Mouse (Mus musculus) 3T3-L1 (cell line): ENCODE measurements around the gene Mylip.

Experiments used
- DNase-seq: peaks from one replicate; pipeline ENCODE4 v3.0.0-alpha.2; 2015; ENCODE audit warnings: low read depth, low spot score

The Mylip gene

DNA sequence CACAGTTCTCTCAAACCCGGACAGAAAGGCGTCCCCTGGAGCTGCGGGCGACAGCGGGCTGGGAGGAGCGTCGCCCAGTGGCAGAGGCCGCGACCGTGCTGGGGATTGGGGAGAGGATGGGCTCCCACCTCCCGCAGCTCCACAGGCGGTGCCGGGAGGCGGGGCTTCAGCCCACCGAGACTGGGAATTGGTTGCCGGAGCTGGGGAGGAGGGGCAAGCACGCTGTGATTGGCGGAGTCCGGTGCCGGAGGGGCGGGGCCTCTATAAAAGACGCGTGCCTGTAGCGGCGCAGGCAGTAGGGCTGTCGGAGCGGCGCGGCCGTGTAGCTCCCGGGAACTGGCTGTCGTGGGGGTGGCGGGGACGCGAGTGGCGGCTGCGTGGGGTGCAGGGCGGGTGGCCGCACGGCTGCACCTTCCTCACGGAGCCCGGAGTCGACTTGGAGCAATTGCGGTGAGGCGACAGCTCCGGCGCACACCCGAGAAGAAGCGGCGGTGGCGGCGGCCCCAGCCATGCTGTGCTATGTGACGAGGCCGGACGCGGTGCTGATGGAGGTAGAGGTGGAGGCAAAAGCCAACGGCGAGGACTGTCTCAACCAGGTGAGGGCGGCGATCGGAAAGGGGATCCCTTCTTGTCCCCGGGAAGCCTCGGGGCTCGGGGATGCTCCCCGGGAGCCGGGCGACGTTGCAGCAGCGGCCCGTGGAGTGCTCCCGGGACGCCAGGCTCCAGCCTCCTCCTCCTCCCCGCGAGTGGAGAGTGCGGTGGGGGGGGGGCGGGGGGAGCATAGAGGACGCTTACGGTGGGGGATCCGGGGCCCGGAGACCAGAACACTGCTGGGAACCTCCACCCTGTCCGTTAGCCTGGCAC lies at the start of gene Mylip:
Gene Mylip, plus strand, starts transcription at position 295 of the 864 bp plus-strand sequence.
- peak; percentile 95 for DNase-seq

DNA sequence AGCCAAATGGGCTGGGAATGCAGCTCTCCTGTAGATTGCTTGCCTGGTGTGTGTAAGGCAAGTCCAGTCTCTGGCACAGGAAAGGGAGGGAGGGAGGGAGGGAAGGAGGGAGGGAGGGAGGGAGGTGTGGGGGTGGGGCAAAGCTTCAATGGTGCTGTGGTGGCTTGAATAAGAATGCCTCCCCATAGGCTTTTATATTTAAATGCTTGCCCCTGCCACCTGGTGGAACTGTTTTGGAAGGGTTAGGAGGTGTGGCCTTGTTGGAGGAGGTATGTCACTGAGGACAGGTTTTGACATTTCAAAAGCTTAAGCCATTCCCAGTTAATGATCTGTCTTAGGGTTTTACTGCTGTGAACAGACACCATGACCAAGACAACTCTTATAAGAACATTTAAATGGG lies 47.6 kb upstream of the Mylip start:
- no peak for DNase-seq

- DNase-seq = no peak
Observed at GRCm38 (mm10) chr13:45343541-45343940, 46.0 kb upstream of the Mylip start.

DNA sequence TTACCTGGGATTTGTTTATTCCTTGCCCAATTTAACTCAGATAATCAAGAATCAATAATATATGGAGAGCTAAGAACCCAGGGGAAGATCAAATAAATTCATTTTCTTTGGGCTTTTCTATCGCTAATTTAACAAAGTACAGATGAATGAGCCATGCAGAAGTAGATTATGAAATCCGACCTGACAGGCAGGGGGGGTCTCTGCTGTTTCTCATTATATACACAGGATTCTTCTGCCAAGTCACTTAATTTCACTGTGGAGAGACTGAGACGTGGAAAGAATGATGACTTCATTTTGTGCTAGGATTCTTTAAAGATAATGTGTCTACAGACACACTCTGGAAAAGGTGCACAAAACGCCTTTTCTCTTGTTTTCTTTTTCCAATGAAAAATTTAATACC lies 45.6 kb upstream of the Mylip start:
- DNase-seq = no peak

DNA sequence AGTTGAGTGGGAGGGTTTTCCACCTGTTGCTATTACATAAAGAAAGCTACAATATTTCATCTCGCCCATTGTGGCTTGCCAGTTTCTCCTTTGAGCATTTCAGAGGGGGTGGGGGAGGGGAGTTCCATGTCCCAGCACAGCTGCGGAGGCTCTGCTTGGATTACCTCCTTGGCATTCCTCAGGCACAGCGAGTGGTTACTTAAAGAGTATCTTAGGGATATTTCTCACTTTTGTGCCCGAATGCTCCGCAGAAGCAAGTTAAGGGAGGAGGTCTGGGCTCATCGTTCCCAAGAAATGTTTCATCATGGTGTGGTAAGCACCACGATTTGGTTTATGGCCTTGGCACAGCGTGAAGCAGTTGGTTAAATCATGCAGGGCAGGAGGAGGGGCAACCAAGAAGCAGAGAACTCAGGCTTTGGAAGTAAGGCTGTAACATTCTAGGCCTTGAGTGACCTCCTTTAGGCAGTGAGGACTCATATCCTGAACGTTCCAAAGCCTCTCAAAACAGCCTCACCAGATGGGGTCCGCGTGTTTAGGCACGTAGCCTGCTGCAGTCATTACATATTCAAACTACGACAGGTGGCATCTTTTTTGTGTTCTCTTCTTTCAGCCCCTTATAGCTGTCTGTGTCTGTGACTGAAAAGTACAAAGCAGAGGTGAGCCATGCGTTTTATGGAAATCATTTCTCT lies 43.9 kb upstream of the Mylip start:
- DNase-seq = no peak

GRCm38 (mm10) chr13:45351483-45351882 lies 38.1 kb upstream of the Mylip start:
- DNase-seq = no peak

DNA sequence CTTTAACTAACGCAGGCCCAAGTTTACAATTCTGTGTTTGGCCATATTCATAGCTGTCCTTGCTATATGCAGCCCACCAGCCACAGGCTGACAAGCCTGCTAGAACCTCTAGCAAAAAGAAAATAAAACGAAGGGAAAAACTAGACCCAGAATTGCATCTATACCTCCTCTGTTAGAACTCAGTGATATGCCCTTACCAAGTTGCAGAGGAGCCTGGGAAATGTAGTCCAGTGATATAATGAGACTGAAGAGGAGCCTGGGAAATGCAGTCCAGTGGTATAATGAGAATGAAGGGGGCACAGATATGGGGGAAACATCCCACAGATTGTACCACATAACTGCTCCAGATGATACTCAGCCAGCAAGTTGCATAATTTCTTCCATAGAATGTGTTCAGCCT lies 34.7 kb upstream of the Mylip start:
- DNase-seq = peak; percentile 11

- no peak for DNase-seq
Observed at GRCm38 (mm10) chr13:45358208-45358607, 31.3 kb upstream of the Mylip start.

DNA sequence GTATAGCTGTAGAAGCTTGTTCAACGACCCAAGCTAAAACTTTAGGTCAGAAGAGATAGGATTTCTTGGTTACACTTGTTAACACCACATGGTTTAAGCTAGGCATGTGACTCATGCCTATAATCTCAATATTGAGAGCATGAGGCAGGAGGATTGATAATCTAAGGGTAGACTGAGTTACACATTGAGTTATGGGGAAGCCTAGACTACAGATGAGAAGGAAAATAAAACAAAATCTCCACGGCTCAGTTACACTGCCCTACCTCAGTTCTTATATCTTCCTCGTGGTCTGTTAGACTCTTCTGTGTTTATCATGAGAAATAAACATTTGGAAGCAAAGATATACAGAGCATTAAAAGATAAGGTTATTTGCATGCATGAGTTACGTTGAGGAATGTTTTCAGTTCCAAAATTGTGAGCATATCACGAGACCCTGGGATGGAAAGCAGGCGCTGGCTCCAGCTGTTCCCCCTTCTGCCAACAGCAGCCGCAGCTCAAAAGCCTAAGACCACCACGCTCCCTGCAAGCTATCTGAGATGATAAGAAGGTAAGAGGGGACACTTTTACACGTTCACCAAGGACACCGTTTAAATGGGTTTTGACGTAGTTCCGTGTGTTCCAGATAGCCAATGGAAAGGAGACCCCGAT lies 30.7 kb upstream of the Mylip start:
- no peak for DNase-seq

- no peak for DNase-seq
Observed at GRCm38 (mm10) chr13:45365788-45366187, 23.8 kb upstream of the Mylip start.

- DNase-seq = no peak
Observed at GRCm38 (mm10) chr13:45371673-45372072, 17.9 kb upstream of the Mylip start.

GRCm38 (mm10) chr13:45372456-45372855 lies 17.1 kb upstream of the Mylip start:
- DNase-seq = no peak

GRCm38 (mm10) chr13:45374846-45375245 lies 14.7 kb upstream of the Mylip start:
- DNase-seq = no peak

DNA sequence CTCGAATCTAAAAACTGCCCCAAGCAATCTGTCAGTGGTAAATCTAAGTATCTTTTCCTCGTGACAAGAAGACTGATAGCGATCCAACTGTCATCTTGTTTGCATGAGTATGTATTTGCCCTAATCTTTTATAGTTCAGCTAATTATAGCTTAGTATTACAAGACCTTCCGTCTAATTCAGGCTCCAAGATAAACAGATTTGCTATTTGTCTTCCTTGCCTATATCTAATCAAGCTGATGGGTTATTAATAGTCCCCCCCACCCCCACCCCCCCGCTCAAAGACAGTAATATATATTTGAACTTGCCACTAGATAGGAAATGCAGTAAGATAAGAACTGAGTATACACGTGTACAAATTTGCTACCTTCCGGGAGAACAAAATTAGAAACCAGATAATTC lies 7.3 kb upstream of the Mylip start:
- DNase-seq = no peak

DNA sequence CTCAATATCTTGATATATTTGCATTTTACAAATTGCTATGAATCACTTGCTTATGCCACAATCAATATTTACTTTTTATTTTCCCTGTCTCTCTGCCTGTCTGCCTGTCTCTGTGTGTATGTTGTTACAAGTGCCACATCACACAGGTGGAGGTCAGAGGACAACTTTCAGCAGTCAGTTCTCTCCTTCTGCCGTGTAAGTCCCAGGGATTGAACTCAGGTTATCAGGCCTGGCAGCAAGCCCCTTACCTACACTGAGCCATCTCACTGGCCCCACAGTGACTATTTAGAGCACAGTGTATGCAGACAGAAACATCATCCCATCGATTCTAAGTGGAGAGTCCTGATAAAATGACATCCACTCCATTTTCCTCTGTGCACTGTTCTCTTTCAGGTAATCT lies 4.9 kb upstream of the Mylip start:
- DNase-seq = no peak

DNA sequence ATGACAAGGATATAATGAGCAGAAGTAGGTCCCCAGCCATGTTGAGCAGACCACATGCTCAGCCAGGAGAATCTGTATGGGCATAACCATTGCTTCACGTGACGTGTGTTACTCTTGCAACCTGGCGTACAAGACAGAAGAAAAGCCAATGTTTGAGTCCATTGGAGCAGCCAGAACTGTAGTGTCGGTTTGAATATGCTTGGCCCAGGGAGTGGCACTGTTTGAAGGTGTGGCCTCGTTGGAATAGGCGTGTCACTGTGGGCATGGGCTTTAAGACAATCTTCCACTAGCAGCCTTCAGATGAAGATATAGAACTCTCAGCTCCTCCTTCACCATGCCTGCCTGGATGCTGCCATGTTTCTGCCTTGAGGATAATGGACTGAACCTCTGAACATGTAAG lies 4.0 kb upstream of the Mylip start:
- no peak for DNase-seq

- DNase-seq = no peak
Observed at GRCm38 (mm10) chr13:45386253-45386652, 3.3 kb upstream of the Mylip start.

DNA sequence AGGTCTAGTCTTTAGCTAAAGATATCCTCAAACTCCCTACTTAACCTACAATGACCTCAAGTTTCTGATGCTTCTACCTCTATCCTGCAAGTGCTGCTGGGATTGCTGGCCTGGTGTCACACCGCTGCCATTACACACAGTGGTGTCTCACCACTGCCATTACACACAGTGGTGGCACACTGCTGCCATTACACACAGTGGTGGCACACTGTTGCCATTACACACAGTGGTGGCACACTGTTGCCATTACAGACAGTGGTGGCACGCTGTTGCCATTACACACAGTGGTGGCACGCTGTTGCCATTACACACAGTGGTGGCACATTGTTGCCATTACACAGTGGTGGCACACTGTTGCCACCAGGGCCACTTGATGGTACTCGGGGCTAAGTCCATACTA lies 2.3 kb upstream of the Mylip start:
- DNase-seq = no peak

DNA sequence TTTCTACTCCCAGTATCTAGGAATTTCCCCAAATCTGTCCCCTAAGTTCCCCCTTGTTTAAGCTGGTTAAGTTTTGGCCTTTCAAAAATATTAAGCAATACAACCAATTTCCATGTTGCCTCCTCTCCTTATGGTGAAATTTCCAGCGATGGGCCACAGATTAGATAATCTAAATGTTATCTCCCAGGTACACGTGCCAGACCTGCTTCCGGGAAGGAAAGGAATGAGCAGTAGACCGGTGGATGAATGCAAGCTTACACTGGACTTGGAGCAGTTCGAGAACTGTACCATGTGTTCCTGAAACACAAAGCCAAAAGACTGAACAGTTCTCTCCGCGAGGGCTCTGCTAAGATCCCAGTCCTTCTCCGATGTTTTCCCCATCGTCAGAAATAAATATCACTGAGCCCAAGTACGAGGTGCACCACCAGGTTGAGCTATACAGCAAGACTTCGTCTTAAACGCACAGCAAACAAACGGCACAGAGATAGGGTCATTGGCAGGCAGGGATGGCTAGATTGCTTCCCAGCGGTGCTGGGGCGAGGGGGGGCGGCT lies 1.2 kb upstream of the Mylip start:
- no peak for DNase-seq

GRCm38 (mm10) chr13:45388889-45389288 lies 653 bp upstream of the Mylip start:
- DNase-seq = no peak

DNA sequence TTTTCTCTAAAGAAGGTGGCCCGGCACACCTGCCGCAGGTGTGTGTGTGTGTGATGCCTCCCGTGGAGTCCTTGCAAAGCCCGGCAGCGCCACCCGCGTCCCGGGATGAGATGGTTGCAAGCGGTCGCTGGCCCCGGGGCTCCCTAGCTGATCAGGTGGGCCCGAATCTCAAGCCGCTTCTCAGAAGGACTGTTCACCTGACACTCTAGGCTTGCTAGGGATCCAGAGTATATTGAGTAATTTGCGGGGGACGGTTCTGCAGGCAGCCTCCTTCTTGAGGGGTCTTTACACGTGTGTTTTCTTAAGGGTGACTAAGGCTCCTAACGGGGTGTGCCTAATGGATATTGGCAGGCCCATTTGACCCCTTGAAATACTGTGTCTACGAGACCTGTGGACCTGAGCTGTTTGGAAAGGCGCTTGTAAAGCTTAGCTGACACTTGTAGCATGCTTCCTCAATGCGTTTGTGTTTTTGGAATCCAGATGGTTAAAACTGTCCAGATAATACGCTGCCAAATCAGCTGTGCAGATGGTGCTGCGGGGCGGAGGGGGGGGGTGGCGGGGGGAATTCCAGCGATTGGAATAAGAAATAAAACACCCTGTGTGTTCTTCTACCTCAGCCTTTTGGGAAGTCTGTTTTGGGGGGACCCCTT lies 895 bp downstream of the Mylip start:
- peak; percentile 58 for DNase-seq
